Mouse (Mus musculus) testis, adult 10 weeks (tissue): ENCODE results near the gene Olfr239. TPM values are rescaled to one million over a fixed set of nuclear protein-coding genes. Genes with fewer than 3 reads are reported as not detected.

Experiments
- polyA plus RNA-seq: library from polyadenylated mRNA; stranded (reverse); fragments of 350-450 nt; fragmentation: Illumina TruSeq; extraction: RNeasy Lipid Tissue Mini Kit (QIAGEN cat#74804); gene quantifications from one replicate; pipeline ENCODE4 v1.2.3, GENCODE M21; 2014; ENCODE audit warnings: low read depth, low replicate concordance

Gene Olfr239
- not detected for polyA plus RNA-seq

GRCm38 (mm10) chr17:33191002-33191401 lies at the start of gene Olfr239:
Gene Olfr239 (plus strand): TSS chr17:33191302.

GRCm38 (mm10) chr17:33168147-33168546 lies 23.0 kb upstream of the Olfr239 start, which contains the start of gene Olfr55:
Gene Olfr55 (plus strand): TSS chr17:33168447.

GRCm38 (mm10) chr17:33221590-33221989 lies 30.5 kb downstream of the Olfr239 start, which contains the start of gene Olfr1564:
Gene Olfr1564 (minus strand): TSS chr17:33221690.

Other genes with a start within 250 kb of the Olfr239 start
- gene Cyp4f13, start 243.9 kb upstream of the Olfr239 start, polyA plus RNA-seq = 2.5 TPM
- 7.3 TPM for gene Zfp472, start 225.5 kb upstream of the Olfr239 start, polyA plus RNA-seq
- 8.7 TPM for gene Zfp952, start 198.2 kb upstream of the Olfr239 start, polyA plus RNA-seq
- 5.3 TPM for gene Zfp763, start 157.9 kb upstream of the Olfr239 start, polyA plus RNA-seq
- gene 4921501E09Rik, start 123.2 kb upstream of the Olfr239 start, polyA plus RNA-seq = 71.2 TPM
- 13.9 TPM for gene Zfp563, start 102.0 kb upstream of the Olfr239 start, polyA plus RNA-seq
- gene Morc2b, start 51.6 kb upstream of the Olfr239 start, polyA plus RNA-seq = 209 TPM
- gene Olfr55, start 22.9 kb upstream of the Olfr239 start, polyA plus RNA-seq = not detected
- gene Olfr1564, start 30.4 kb downstream of the Olfr239 start, polyA plus RNA-seq = 0.08 TPM
- gene Zfp955a, start 63.8 kb downstream of the Olfr239 start, polyA plus RNA-seq = 26.4 TPM
- not detected for gene Olfr63, start 73.4 kb downstream of the Olfr239 start, polyA plus RNA-seq
- gene Zfp955b, start 98.2 kb downstream of the Olfr239 start, polyA plus RNA-seq = 24.8 TPM
- 50.8 TPM for gene Zfp81, start 167.6 kb downstream of the Olfr239 start, polyA plus RNA-seq
- gene Zfp101, start 203.3 kb downstream of the Olfr239 start, polyA plus RNA-seq = 4.0 TPM
- gene Actl9, start 241.6 kb downstream of the Olfr239 start, polyA plus RNA-seq = 80.1 TPM